Mouse (Mus musculus): ENCODE results near the gene Rsph3a.
"Not testable (repeated sequence)": the region's sequence is repeated elsewhere in the genome, so short reads cannot be mapped to it uniquely, and the experiment has no call there.

DNA sequence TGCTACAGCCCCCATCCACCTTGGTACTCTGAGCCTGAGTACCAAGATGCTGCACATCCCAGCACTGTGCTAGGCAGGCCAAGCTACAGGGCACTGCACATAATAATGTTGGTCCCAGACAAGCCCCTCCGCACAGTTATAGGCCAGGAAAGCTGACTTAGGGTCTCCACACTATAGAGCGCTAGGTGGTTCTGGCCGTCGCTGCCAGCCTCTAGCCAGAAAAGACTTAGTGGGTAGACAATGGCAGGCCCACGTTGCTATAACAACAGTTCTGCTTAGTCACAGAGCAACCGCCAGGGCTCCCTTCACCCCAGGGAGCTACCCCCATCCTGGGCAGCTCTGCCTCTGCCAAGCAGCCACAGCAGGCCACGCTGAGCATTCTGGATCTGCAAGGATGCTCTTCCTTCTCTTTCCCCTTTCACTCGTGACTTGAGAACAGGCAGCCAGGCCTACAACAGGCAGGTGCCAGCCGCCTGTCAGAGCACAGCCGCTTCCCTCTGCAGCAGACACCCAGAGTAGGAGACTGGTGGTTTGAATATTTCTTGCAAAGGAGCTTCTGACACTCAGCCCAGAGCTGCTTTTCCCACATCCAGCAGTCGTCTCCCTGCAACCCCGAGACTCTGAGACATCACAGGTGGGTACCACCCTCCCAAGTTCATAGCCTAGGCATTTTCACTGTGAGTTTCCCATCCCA lies 82.2 kb downstream of the Rsph3a start:
- TF ChIP-seq CTCF (IDR thresholded peaks at IDR 0.05; ENCODE audit: insufficient read depth, low read length); POLR2A (IDR thresholded peaks at IDR 0.05; ENCODE audit: borderline replicate concordance, extremely low read depth, low read depth, low read length): not testable (repeated sequence)
